Mouse (Mus musculus): ENCODE measurements at regions not wholly inside any gene's neighbourhood (a gene's known extent, or its start where the extent isn't known, plus 50 kb on each side); places are given as distances from the start of the nearest gene placed in this dataset.

DNA sequence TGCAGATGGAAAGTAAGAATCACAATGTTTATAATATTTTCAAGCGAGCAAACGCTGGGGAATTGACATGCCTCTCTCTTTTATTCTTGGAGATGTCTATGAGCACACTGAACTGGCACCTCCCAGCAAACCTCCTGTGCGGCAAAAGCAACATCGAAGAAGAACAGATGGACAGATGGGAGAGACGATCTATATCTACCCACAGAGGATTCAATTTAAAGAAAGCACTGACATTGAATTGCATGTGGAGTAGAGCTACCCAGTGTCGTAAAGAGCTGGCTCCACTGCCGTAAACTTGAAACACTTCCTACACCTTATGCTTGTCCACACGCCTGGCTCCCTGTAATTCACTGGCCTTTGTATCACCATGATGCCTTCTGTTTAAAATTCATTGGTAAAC is 182.0 kb upstream of the Hnrnpa3 start:
- 46% methylated on average over 8 of the region's 8 CpGs for WGBS
- Histone ChIP-seq H3K27ac (ENCODE audit: insufficient read depth, low read length) (no peak overlapping the region), H3K4me1 (ENCODE audit: control insufficient read depth, insufficient read depth, low read length) (no peaks in the 10 kb centered on the region), H3K27me3 (ENCODE audit: control insufficient read depth, insufficient read depth, low read length) (no peaks in the 10 kb centered on the region), H3K4me3 (replicated peaks; ENCODE audit: insufficient read depth, low read depth, low read length) (no peak overlapping the region)
- DNase-seq: no peak
- no peak for TF ChIP-seq POLR2A (IDR thresholded peaks at IDR 0.05; ENCODE audit: borderline replicate concordance, insufficient read depth, low read length)
- TF ChIP-seq CTCF (IDR thresholded peaks at IDR 0.05; ENCODE audit: borderline replicate concordance, insufficient read depth, low read depth, low read length): no peak

- WGBS: 47% methylated on average over 5 of the region's 5 CpGs
- Histone ChIP-seq H3K4me1 (ENCODE audit: control insufficient read depth, insufficient read depth, low read length) (no peaks in the 10 kb centered on the region), H3K27ac (ENCODE audit: insufficient read depth, low read length) (no peak overlapping the region), H3K4me3 (replicated peaks; ENCODE audit: insufficient read depth, low read depth, low read length) (no peak overlapping the region), H3K27me3 (ENCODE audit: control insufficient read depth, insufficient read depth, low read length) (no peaks in the 10 kb centered on the region)
- TF ChIP-seq POLR2A (IDR thresholded peaks at IDR 0.05; ENCODE audit: borderline replicate concordance, insufficient read depth, low read length) (no peak), CTCF (IDR thresholded peaks at IDR 0.05; ENCODE audit: borderline replicate concordance, insufficient read depth, low read depth, low read length) (no peak)
- no peak for DNase-seq
Observed at GRCm38 (mm10) chr2:75479546-75479945, 179.5 kb upstream of the Hnrnpa3 start.

DNA sequence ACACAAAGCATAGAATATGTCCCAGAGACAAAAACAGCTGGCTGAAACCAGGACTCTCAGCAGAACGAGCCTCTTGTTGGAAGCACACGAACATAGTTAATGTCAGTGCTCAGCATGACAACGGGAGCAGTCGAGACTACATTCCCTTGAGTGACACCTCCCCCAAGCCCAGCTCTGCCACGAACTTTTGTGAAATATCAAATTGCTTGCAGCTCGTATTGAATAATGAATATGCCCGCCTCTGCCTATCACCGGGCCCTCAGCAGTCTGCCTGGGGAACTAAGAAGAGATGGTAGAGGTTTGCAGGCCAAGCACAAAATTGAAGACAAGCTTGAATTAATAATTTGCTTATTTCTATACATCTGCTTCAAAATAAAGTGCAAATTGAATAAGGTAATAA is 177.2 kb upstream of the Hnrnpa3 start:
- DNase-seq: no peak
- TF ChIP-seq POLR2A (IDR thresholded peaks at IDR 0.05; ENCODE audit: borderline replicate concordance, insufficient read depth, low read length): no peak
- TF ChIP-seq CTCF (IDR thresholded peaks at IDR 0.05; ENCODE audit: borderline replicate concordance, insufficient read depth, low read depth, low read length): no peak
- Histone ChIP-seq H3K27ac (ENCODE audit: insufficient read depth, low read length) (no peak overlapping the region), H3K4me3 (replicated peaks; ENCODE audit: insufficient read depth, low read depth, low read length) (no peak overlapping the region), H3K27me3 (ENCODE audit: control insufficient read depth, insufficient read depth, low read length) (no peaks in the 10 kb centered on the region; the same call in 1 of the 2 replicates), H3K4me1 (ENCODE audit: control insufficient read depth, insufficient read depth, low read length) (no peaks in the 10 kb centered on the region)
- WGBS: 32% methylated on average over 8 of the region's 8 CpGs

- H3K4me1 ChIP-seq (ENCODE audit: control insufficient read depth, insufficient read depth, low read length): no peaks in the 10 kb centered on the region
- no peak for DNase-seq
- no peaks in the 10 kb centered on the region; the same call in 1 of the 2 replicates for H3K27me3 ChIP-seq (ENCODE audit: control insufficient read depth, insufficient read depth, low read length)
- no peak overlapping the region for H3K4me3 ChIP-seq (replicated peaks; ENCODE audit: insufficient read depth, low read depth, low read length)
- no peak for TF ChIP-seq POLR2A (IDR thresholded peaks at IDR 0.05; ENCODE audit: borderline replicate concordance, insufficient read depth, low read length)
- TF ChIP-seq CTCF (IDR thresholded peaks at IDR 0.05; ENCODE audit: borderline replicate concordance, insufficient read depth, low read depth, low read length): no peak
- WGBS: 62% methylated on average over 2 of the region's 2 CpGs
- no peak overlapping the region for H3K27ac ChIP-seq (ENCODE audit: insufficient read depth, low read length)
Observed at GRCm38 (mm10) chr2:75482484-75482883, 176.6 kb upstream of the Hnrnpa3 start.

- no peak overlapping the region for H3K4me3 ChIP-seq (replicated peaks; ENCODE audit: insufficient read depth, low read depth, low read length)
- H3K4me1 ChIP-seq (ENCODE audit: control insufficient read depth, insufficient read depth, low read length): no peaks in the 10 kb centered on the region
- no peaks in the 10 kb centered on the region; the same call in 1 of the 2 replicates for H3K27me3 ChIP-seq (ENCODE audit: control insufficient read depth, insufficient read depth, low read length)
- WGBS: 29% methylated on average over 10 of the region's 10 CpGs
- no peak overlapping the region for H3K27ac ChIP-seq (ENCODE audit: insufficient read depth, low read length)
- TF ChIP-seq POLR2A (IDR thresholded peaks at IDR 0.05; ENCODE audit: borderline replicate concordance, insufficient read depth, low read length) (no peak), CTCF (IDR thresholded peaks at IDR 0.05; ENCODE audit: borderline replicate concordance, insufficient read depth, low read depth, low read length) (no peak)
- no peak for DNase-seq
Observed at GRCm38 (mm10) chr2:75484951-75485350, 174.1 kb upstream of the Hnrnpa3 start.

DNA sequence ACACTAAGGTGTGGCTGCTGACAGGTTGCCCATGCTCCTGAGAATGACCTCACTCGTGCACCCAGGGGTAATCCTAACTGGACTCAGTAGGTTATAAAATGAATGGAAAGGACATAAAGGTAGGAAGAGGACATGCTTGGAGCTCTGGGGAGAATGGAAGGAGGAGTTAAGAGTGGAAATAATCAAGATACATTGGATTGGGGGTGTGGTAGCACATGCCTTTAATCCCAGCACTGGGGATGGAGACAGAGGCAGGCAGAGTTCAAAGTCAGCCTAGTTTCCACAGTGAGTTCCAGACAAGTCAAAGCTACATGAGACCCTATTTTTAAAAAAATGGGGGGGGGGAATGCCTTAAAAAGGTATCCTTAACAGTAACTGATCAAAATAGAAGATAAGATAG is 167.9 kb upstream of the Hnrnpa3 start:
- H3K4me1 ChIP-seq (ENCODE audit: control insufficient read depth, insufficient read depth, low read length): no peaks in the 10 kb centered on the region
- no peak overlapping the region for H3K27ac ChIP-seq (ENCODE audit: insufficient read depth, low read length)
- TF ChIP-seq CTCF (IDR thresholded peaks at IDR 0.05; ENCODE audit: borderline replicate concordance, insufficient read depth, low read depth, low read length) (no peak), POLR2A (IDR thresholded peaks at IDR 0.05; ENCODE audit: borderline replicate concordance, insufficient read depth, low read length) (no peak)
- WGBS: 94% methylated on average over 1 of the region's 1 CpGs
- no peaks in the 10 kb centered on the region; the same call in 1 of the 2 replicates for H3K27me3 ChIP-seq (ENCODE audit: control insufficient read depth, insufficient read depth, low read length)
- no peak overlapping the region for H3K4me3 ChIP-seq (replicated peaks; ENCODE audit: insufficient read depth, low read depth, low read length)
- DNase-seq: no peak

GRCm38 (mm10) chr2:75491789-75492500 is 167.1 kb upstream of the Hnrnpa3 start:
- no peak for DNase-seq
- Histone ChIP-seq H3K4me1 (ENCODE audit: control insufficient read depth, insufficient read depth, low read length) (no peaks in the 10 kb centered on the region), H3K4me3 (replicated peaks; ENCODE audit: insufficient read depth, low read depth, low read length) (no peak overlapping the region), H3K27me3 (ENCODE audit: control insufficient read depth, insufficient read depth, low read length) (no peaks in the 10 kb centered on the region; the same call in 1 of the 2 replicates), H3K27ac (ENCODE audit: insufficient read depth, low read length) (no peak overlapping the region)
- 36% methylated on average over 3 of the region's 3 CpGs for WGBS
- no peak for TF ChIP-seq CTCF (IDR thresholded peaks at IDR 0.05; ENCODE audit: borderline replicate concordance, insufficient read depth, low read depth, low read length)
- no peak for TF ChIP-seq POLR2A (IDR thresholded peaks at IDR 0.05; ENCODE audit: borderline replicate concordance, insufficient read depth, low read length)

DNA sequence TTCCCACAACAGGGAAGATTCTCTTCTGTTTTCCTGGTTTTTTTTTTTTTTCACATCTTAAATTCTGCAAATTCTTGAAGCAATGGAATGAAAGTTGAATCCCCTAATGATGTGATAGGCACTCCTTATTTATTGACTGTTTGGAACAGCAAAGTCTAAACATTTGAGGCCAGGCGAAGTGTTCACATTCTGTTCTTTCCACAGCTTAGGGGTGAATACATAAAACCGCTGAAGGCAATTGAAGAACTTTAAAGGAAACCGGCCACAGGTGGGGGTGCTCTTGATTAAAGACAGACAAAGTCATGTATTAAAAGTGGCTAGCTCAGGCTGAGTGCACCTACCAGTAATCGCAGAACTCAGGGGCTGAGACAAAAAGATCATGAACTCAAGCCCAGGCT is 166.6 kb upstream of the Hnrnpa3 start:
- H3K27ac ChIP-seq (ENCODE audit: insufficient read depth, low read length): no peak overlapping the region
- no peaks in the 10 kb centered on the region for H3K4me1 ChIP-seq (ENCODE audit: control insufficient read depth, insufficient read depth, low read length)
- no peak for TF ChIP-seq CTCF (IDR thresholded peaks at IDR 0.05; ENCODE audit: borderline replicate concordance, insufficient read depth, low read depth, low read length)
- TF ChIP-seq POLR2A (IDR thresholded peaks at IDR 0.05; ENCODE audit: borderline replicate concordance, insufficient read depth, low read length): no peak
- 93% methylated on average over 4 of the region's 4 CpGs for WGBS
- H3K27me3 ChIP-seq (ENCODE audit: control insufficient read depth, insufficient read depth, low read length): no peaks in the 10 kb centered on the region; the same call in 1 of the 2 replicates
- no peak for DNase-seq
- no peak overlapping the region for H3K4me3 ChIP-seq (replicated peaks; ENCODE audit: insufficient read depth, low read depth, low read length)
